Mouse (Mus musculus) liver, embryonic 11.5 days (tissue): ENCODE measurements around the gene Gpr141. TPM values are rescaled to one million over a fixed set of nuclear protein-coding genes. Genes with fewer than 3 reads are reported as not detected.

Experiments used
- ATAC-seq: fragments of 200-750 bp; cut with Nextera tagmentation; replicated peaks from 2 replicates; pipeline ENCODE4 v1.8.0; 2017; ENCODE audit warnings: moderate number of reproducible peaks, mild to moderate bottlenecking, moderate TSS enrichment, moderate library complexity; ENCODE audit not compliant: low FRiP score
- DNase-seq: peaks from one replicate; pipeline ENCODE4 v3.0.0-alpha.2; 2017; ENCODE audit warnings: low spot score
- H3K27ac ChIP-seq: fragments of 300-500 bp; sonication (generic); 2 replicates; pipeline ENCODE4 v1.5.1; 2014; ENCODE audit warnings: mild to moderate bottlenecking, low read depth, low read length, control low read depth
- H3K27me3 ChIP-seq: fragments of 300-500 bp; sonication (generic); replicated peaks from 2 replicates; pipeline ENCODE4 v1.6.1; 2014; ENCODE audit warnings: low read length, mixed read lengths; ENCODE audit not compliant: control insufficient read depth, insufficient read depth
- H3K36me3 ChIP-seq: fragments of 300-500 bp; sonication (generic); 2 replicates; pipeline ENCODE4 v1.6.1; 2014; ENCODE audit warnings: mild to moderate bottlenecking, low read length, moderate library complexity, mixed read lengths; ENCODE audit not compliant: control insufficient read depth, insufficient read depth
- H3K4me1 ChIP-seq: fragments of 300-500 bp; sonication (generic); replicated peaks from 2 replicates; pipeline ENCODE4 v1.6.1; 2014; ENCODE audit warnings: low read length, mixed read lengths; ENCODE audit not compliant: control insufficient read depth, insufficient read depth
- H3K4me2 ChIP-seq: fragments of 300-500 bp; sonication (generic); 2 replicates; pipeline ENCODE4 v1.6.1; 2014; ENCODE audit warnings: mild to moderate bottlenecking, control low read depth, moderate library complexity
- H3K4me3 ChIP-seq: fragments of 300-500 bp; sonication (generic); 2 replicates; pipeline ENCODE4 v1.5.1; 2014; ENCODE audit warnings: low read depth, low read length, control low read depth
- H3K9ac ChIP-seq: fragments of 300-500 bp; sonication (generic); 2 replicates; pipeline ENCODE4 v1.6.1; 2014; ENCODE audit warnings: low read depth, low read length, control low read depth
- H3K9me3 ChIP-seq: fragments of 300-500 bp; sonication (generic); 2 replicates; pipeline ENCODE4 v1.6.1; 2016; ENCODE audit warnings: low read length, inconsistent platforms, mixed read lengths; ENCODE audit not compliant: control insufficient read depth
- WGBS: fragments of 180-500 bp; shearing (Covaris S2); extraction: QIAGEN DNeasy Blood & Tissue Kit; methylation state at CpG from one replicate; pipeline ENCODE4 v1.1.7; 2014; 5-methylcytosine and 5-hydroxymethylcytosine counted together
- polyA plus RNA-seq: library from polyadenylated mRNA; unstranded; fragments of >200 nt; fragmentation: Nextera tagmentation; extraction: Ambion mirVana; gene quantifications from 2 replicates; pipeline ENCODE4 v1.2.1, GENCODE M21; 2014

Gene Gpr141
- 1.1 and 1.2 TPM in 2 replicates for polyA plus RNA-seq

- no peaks in the 10 kb centered on the region for H3K27me3 ChIP-seq
- H3K4me3 ChIP-seq, result no peak within 1 kb of the TSS
- no peaks in the 10 kb centered on the region for H3K36me3 ChIP-seq
- DNase-seq, result no peak
- no peaks in the 10 kb centered on the region for H3K4me1 ChIP-seq
- no peaks in the 10 kb centered on the region for H3K9me3 ChIP-seq
- no peak within 1 kb of the TSS for H3K9ac ChIP-seq
- H3K4me2 ChIP-seq, result no peak within 1 kb of the TSS
- WGBS, result 26% methylated on average over 3 of the region's 3 CpGs
- H3K27ac ChIP-seq, result no peak within 1 kb of the TSS
- ATAC-seq, result no peak
Observed at GRCm38 (mm10) chr13:19824071-19824470, at the start of gene Gpr141. Gpr141 (minus strand) TSS chr13:19824257.

DNA sequence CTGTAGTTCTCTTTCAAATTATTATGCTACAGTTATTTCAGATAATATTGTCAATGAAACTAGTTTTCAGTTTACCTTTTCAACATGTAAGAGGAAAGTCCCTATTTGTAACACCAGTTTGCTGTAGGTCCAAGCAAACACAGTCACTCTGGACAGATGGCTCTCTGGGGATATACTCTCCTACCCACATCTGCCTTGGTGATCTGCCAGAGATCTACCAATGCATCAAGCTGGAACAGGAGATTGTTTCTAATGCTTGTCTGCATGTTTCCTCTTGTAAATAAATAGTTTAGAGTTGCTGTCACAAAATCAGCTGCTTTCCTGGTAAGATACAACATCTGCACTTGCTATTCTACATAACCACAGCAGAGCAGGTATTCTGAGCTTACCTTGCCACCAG, 40.2 kb upstream of the Gpr141 start:
- DNase-seq (no peak), ATAC-seq (no peak)
- H3K27ac ChIP-seq, result no peak overlapping the region
- no peaks in the 10 kb centered on the region for H3K4me1 ChIP-seq
- no peak overlapping the region for H3K9ac ChIP-seq
- no peaks in the 10 kb centered on the region for H3K36me3 ChIP-seq
- H3K27me3 ChIP-seq, result no peaks in the 10 kb centered on the region
- H3K4me3 ChIP-seq, result no peak overlapping the region
- H3K9me3 ChIP-seq, result no peaks in the 10 kb centered on the region
- no peak overlapping the region for H3K4me2 ChIP-seq

- no peak for DNase-seq
- 42% methylated on average over 9 of the region's 9 CpGs for WGBS
- Histone ChIP-seq H3K9ac (no peak overlapping the region), H3K4me2 (no peak overlapping the region), H3K9me3 (no peaks in the 10 kb centered on the region), H3K27me3 (no peaks in the 10 kb centered on the region), H3K27ac (no peak overlapping the region), H3K4me3 (no peak overlapping the region), H3K36me3 (no peaks in the 10 kb centered on the region), H3K4me1 (no peaks in the 10 kb centered on the region)
- no peak for ATAC-seq
Observed at GRCm38 (mm10) chr13:19854629-19855333, 30.7 kb upstream of the Gpr141 start.

DNA sequence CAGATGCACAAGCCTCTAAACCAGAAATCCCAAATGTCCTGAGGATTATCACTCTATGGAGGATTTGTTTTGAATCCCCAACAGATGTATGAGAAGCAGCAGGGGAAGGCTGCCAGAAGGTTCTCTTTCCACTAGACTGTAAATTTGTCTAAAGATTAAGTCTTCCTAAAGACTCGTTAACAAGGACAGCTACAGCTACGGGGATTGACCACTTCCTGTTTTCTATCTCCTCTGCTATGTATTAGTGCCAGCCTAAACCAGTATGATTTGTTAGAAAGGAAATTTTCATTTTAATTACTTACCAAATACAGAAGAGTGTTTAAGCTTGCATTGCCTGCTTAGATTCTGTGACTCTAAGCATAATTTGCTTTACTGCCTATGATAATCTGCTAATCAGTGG, 30.0 kb upstream of the Gpr141 start:
- no peak overlapping the region for H3K9ac ChIP-seq
- no peaks in the 10 kb centered on the region for H3K9me3 ChIP-seq
- DNase-seq, result no peak
- H3K27ac ChIP-seq, result no peak overlapping the region
- no peaks in the 10 kb centered on the region for H3K36me3 ChIP-seq
- no peak overlapping the region for H3K4me3 ChIP-seq
- no peak overlapping the region for H3K4me2 ChIP-seq
- ATAC-seq, result no peak
- 21% methylated on average over 2 of the region's 2 CpGs for WGBS
- H3K4me1 ChIP-seq, result no peaks in the 10 kb centered on the region
- no peaks in the 10 kb centered on the region for H3K27me3 ChIP-seq

DNA sequence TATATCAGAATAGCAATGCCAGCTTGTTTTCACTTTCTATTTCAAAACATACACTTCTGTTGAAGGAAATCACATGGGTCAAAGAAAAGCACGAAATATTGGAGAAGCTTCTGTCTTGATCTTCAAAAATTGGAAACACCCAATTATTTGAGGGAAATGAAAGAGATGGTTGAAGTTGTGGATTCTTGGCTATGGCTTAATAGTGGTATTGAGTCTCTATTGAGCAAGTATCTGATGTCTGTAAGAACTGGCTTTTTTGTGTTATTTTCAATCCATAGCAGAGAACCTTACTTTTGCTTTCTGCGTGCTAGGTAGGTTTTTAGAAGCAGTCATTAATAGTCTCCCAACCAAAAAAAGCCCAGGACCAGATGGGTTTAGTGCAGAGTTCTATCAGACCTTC, 19.4 kb upstream of the Gpr141 start:
- H3K4me3 ChIP-seq, result no peak overlapping the region
- H3K9ac ChIP-seq, result no peak overlapping the region
- ATAC-seq, result no peak
- no peaks in the 10 kb centered on the region for H3K36me3 ChIP-seq
- H3K27ac ChIP-seq, result no peak overlapping the region
- DNase-seq, result no peak
- no peaks in the 10 kb centered on the region for H3K27me3 ChIP-seq
- H3K4me2 ChIP-seq, result no peak overlapping the region
- no peaks in the 10 kb centered on the region for H3K9me3 ChIP-seq
- no peaks in the 10 kb centered on the region for H3K4me1 ChIP-seq
- WGBS, result 87% methylated on average over 2 of the region's 2 CpGs

DNA sequence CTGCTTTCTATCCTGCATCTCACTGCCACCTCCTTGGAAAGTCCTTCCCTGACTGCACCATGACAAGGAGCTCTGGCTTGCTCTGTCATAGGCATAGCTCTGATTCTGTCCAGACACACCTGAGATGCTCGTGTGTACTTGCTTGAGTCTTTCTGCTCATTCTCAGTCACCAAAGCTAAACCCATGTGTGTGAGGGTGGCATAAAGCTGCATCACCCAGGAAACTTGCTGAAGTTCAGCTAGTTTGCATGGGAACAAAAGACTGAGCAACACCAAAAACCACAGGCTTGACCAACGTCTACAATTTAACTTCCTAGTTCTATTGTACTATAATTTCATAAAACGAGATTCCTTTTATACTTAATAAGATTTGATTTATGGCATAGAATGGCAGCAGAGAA, 18.6 kb upstream of the Gpr141 start:
- Histone ChIP-seq H3K9me3 (no peaks in the 10 kb centered on the region), H3K27ac (no peak overlapping the region), H3K4me1 (no peaks in the 10 kb centered on the region), H3K4me2 (no peak overlapping the region), H3K27me3 (no peaks in the 10 kb centered on the region), H3K4me3 (no peak overlapping the region), H3K36me3 (no peaks in the 10 kb centered on the region), H3K9ac (no peak overlapping the region)
- WGBS, result 57% methylated on average over 3 of the region's 3 CpGs
- ATAC-seq, result no peak
- DNase-seq, result no peak

GRCm38 (mm10) chr13:19841615-19842014, 17.6 kb upstream of the Gpr141 start:
- H3K4me1 ChIP-seq, result no peaks in the 10 kb centered on the region
- H3K36me3 ChIP-seq, result no peaks in the 10 kb centered on the region
- 72% methylated on average over 5 of the region's 5 CpGs for WGBS
- no peak overlapping the region for H3K9ac ChIP-seq
- H3K27ac ChIP-seq, result no peak overlapping the region
- DNase-seq (no peak), ATAC-seq (no peak)
- no peak overlapping the region for H3K4me2 ChIP-seq
- no peak overlapping the region for H3K4me3 ChIP-seq
- no peaks in the 10 kb centered on the region for H3K27me3 ChIP-seq
- H3K9me3 ChIP-seq, result no peaks in the 10 kb centered on the region

DNA sequence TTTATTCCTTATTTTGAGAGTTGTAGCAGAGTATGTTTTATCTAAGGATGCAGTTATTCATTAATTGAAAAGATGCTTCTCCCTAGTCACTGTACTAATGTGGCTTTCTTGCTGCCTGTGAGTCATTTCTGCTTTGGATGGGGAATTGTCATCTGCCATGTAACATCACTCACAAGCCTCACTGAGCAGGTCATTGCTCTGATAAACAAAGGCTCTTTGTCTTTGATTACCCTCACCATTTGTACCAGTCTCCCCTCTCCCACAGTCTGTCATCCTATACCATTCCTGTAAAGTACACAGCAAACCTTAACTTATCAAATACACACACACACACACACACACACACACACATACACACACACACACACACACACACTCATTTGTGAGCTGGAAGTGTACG, 16.1 kb upstream of the Gpr141 start:
- no peaks in the 10 kb centered on the region for H3K27me3 ChIP-seq
- no peaks in the 10 kb centered on the region for H3K36me3 ChIP-seq
- no peak overlapping the region for H3K4me3 ChIP-seq
- no peaks in the 10 kb centered on the region for H3K4me1 ChIP-seq
- no peak for ATAC-seq
- DNase-seq, result no peak
- no peak overlapping the region for H3K4me2 ChIP-seq
- no peaks in the 10 kb centered on the region for H3K9me3 ChIP-seq
- WGBS, result 57% methylated on average over 1 of the region's 1 CpGs
- no peak overlapping the region for H3K27ac ChIP-seq
- no peak overlapping the region for H3K9ac ChIP-seq

DNA sequence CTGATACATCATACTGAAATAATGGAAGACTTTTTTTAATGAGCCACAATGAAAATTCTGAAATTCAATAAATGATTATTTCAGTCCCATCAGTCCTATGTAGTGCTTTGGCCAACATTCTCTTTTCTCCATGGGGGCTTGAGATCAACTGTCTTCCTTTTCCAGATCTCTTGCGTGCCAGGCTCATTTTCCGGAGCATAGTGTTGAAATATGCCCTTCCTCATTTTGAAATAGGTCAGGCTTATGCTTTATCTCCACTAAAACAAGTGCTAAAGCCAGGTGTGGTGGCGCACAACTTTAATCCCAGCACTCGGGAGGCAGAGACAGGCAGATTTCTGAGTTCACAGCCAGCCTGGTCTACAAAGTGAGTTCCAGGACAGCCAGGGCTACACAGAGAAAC, 6.5 kb upstream of the Gpr141 start:
- 76% methylated on average over 4 of the region's 4 CpGs for WGBS
- DNase-seq (no peak), ATAC-seq (no peak)
- H3K4me3 ChIP-seq, result no peak overlapping the region
- H3K27me3 ChIP-seq, result no peaks in the 10 kb centered on the region
- H3K36me3 ChIP-seq, result no peaks in the 10 kb centered on the region
- H3K4me2 ChIP-seq, result no peak overlapping the region
- H3K4me1 ChIP-seq, result no peaks in the 10 kb centered on the region
- no peaks in the 10 kb centered on the region for H3K9me3 ChIP-seq
- H3K27ac ChIP-seq, result no peak overlapping the region
- no peak overlapping the region for H3K9ac ChIP-seq
